Comparison of ENCODE assay signal across 13 mouse cellular contexts in the genomic region with DNA sequence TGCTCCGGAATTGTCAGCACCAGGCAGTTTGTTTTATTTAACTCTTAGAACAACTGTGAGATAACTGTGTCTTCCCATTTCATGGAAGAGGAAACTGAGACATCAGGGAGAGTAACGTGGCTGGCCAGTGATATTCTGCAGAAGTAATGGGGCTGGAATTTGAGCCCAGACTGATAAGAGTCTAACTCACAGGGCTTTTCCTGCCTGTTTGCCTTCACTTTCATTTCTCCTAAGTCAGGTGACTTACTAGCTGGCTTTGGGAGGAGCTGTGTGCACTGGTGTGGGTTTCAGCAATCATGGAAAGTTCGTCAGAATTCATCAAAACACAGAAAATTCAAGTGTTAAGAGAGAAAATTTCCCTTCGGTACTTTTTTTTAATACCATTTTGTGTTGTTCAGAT. TPM values are rescaled to one million over a fixed set of nuclear protein-coding genes. Genes with fewer than 3 reads are reported as not detected.
DNase-seq lines count a peak whose midpoint lies in the region; ATAC-seq and TF ChIP-seq lines count a peak whose summit lies in the region.
"Had no signal": no experiment of that assay in that cellular context is flagged by ENCODE, and none has a peak within 500 bp of the region (broad histone marks: within the 10 kb centered on the region; RNA-seq: fewer than 3 reads in every experiment).

No protein-coding gene starts in this region.

- 0 out of 2 replicates have a peak, but pooled peaks cover 4% of the 10 kb centered on the region for H3K4me1 ChIP-seq in heart, embryonic 12.5 days (replicated peaks)
- H3K4me1 ChIP-seq in CH12.LX (ENCODE audit: control insufficient read depth in 1 of 2, insufficient read depth in 2 of 2) = peaks cover 0 to 18% of the 10 kb centered on the region in 2 experiments; a peak in 2 of 4 replicates
- peaks cover 74% of the 10 kb centered on the region for H3K4me1 ChIP-seq in erythroblast, embryonic 14.5 days (ENCODE audit: control insufficient read depth)
- H3K4me1 ChIP-seq in liver, embryonic 15.5 days (replicated peaks) = peaks cover 55% of the 10 kb centered on the region
- H3K4me1 ChIP-seq: lung, embryonic 15.5 days had no signal

- in situ Hi-C loops in CH12.LX (cut with MboI; ENCODE audit: low pct_ligation_motif_present, low pct_unique_long_range_greater_than_20kb, low sequenced_read_pairs) = no loop called here

- WGBS in heart, embryonic 12.5 days = 48% methylated on average over 4 of the region's 4 CpGs
- WGBS in liver, embryonic 15.5 days (ENCODE audit: insufficient replicate concordance) = 34% methylated on average over 4 of the region's 4 CpGs

- H3K4me2 ChIP-seq in heart, embryonic 12.5 days = peak overlapping the region; percentile 98; the same call in 1 of the 2 replicates
- H3K4me2 ChIP-seq in CH12.LX (ENCODE audit: insufficient read depth, low read depth, poor library complexity, severe bottlenecking) = no peak overlapping the region
- H3K4me2 ChIP-seq in liver, embryonic 15.5 days = peak overlapping the region; percentile 89

- intact Hi-C loops in heart, postnatal 36 days (cut with DNase I) = no loop called here

- TF ChIP-seq EP300 in CH12.LX (IDR thresholded peaks at IDR 0.05; ENCODE audit: low read length) = no peak

- DNase-seq in heart, postnatal 36 days = no peak
- no peak for DNase-seq in CH12.LX (ENCODE audit: extremely low read depth)
- DNase-seq in left cerebral cortex, adult 11 months (ENCODE audit: low spot score) = no peak
- DNase-seq in embryo, embryonic 9.5 days (ENCODE audit: extremely low spot score) = no peak
- DNase-seq in urinary bladder, postnatal 4 days (ENCODE audit: low spot score in 2 of 2) = no peak
- DNase-seq: cerebellum, adult 2 months; layer of hippocampus, postnatal 36 days had no signal

- H3K27ac ChIP-seq in heart, embryonic 12.5 days (ENCODE audit: poor library complexity, severe bottlenecking) = no peak overlapping the region; the same call in 1 of the 2 replicates
- no peak overlapping the region for H3K27ac ChIP-seq in CH12.LX (ENCODE audit: insufficient read depth, low read depth)
- H3K27ac ChIP-seq in liver, embryonic 15.5 days (replicated peaks) = peak overlapping the region; percentile 99
- H3K27ac ChIP-seq: lung, embryonic 15.5 days had no signal

- dilution Hi-C loops in CH12.LX (cut with MboI; ENCODE audit: extremely low pct_ligation_motif_present, extremely low pct_unique_long_range_greater_than_20kb, low sequenced_read_pairs) = no loop called here

- TF ChIP-seq RAD21 in CH12.LX (IDR thresholded peaks at IDR 0.05; ENCODE audit: low read depth, low read length) = no peak

- TF ChIP-seq POLR2A in CH12.LX (IDR thresholded peaks at IDR 0.05; ENCODE audit: low read depth, low read length) = no peak

- TF ChIP-seq CTCF in CH12.LX (conservative IDR thresholded peaks at IDR 0.05 in 1 of 2, IDR thresholded peaks at IDR 0.05 in 1 of 2; ENCODE audit: low read depth in 2 of 2, low read length in 2 of 2) = no peak

- peaks cover 5% of the 10 kb centered on the region for H3K9me3 ChIP-seq in heart, embryonic 12.5 days (replicated peaks)
- peaks cover 4% of the 10 kb centered on the region for H3K9me3 ChIP-seq in CH12.LX (replicated peaks; ENCODE audit: low read length)
- H3K9me3 ChIP-seq in erythroblast, embryonic 14.5 days (ENCODE audit: control insufficient read depth, low read length) = peaks cover 18% of the 10 kb centered on the region
- peaks cover 5% of the 10 kb centered on the region; the same call in 1 of the 2 replicates for H3K9me3 ChIP-seq in liver, embryonic 15.5 days (replicated peaks)
- H3K9me3 ChIP-seq: kidney, embryonic 15.5 days; lung, embryonic 15.5 days had no signal

- peaks cover 23% of the 10 kb centered on the region for H3K36me3 ChIP-seq in heart, embryonic 12.5 days
- peaks cover 0 to 3% of the 10 kb centered on the region in 2 experiments for H3K36me3 ChIP-seq in CH12.LX (replicated peaks in 1 of 2; ENCODE audit: control insufficient read depth in 1 of 2, insufficient read depth in 1 of 2, low read length in 1 of 2)
- H3K36me3 ChIP-seq in erythroblast, embryonic 14.5 days (ENCODE audit: control insufficient read depth) = peaks cover 62% of the 10 kb centered on the region
- H3K36me3 ChIP-seq in liver, embryonic 15.5 days (replicated peaks) = peaks cover 48% of the 10 kb centered on the region
- H3K36me3 ChIP-seq: kidney, embryonic 15.5 days; lung, embryonic 15.5 days had no signal

- H3K4me3 ChIP-seq in heart, embryonic 12.5 days = peak overlapping the region; percentile 63
- no peak overlapping the region for H3K4me3 ChIP-seq in CH12.LX (replicated peaks in 1 of 3; ENCODE audit: low read depth in 2 of 3, low read length in 2 of 3, poor library complexity in 1 of 3)
- peak overlapping the region; percentile 86 for H3K4me3 ChIP-seq in erythroblast, embryonic 14.5 days (replicated peaks)
- peak overlapping the region; percentile 78 for H3K4me3 ChIP-seq in liver, embryonic 15.5 days (replicated peaks)

- H3K27me3 ChIP-seq in heart, embryonic 12.5 days (replicated peaks) = no peaks in the 10 kb centered on the region
- no peaks in the 10 kb centered on the region for H3K27me3 ChIP-seq in CH12.LX (replicated peaks)
- no peaks in the 10 kb centered on the region; the same call in 1 of the 2 replicates for H3K27me3 ChIP-seq in erythroblast, embryonic 14.5 days (ENCODE audit: control insufficient read depth)
- H3K27me3 ChIP-seq in liver, embryonic 15.5 days = no peaks in the 10 kb centered on the region
- H3K27me3 ChIP-seq: kidney, embryonic 15.5 days; lung, embryonic 15.5 days had no signal

- no peaks in the 10 kb centered on the region for H3K79me2 ChIP-seq in CH12.LX (replicated peaks; ENCODE audit: control insufficient read depth, extremely low read depth, insufficient read depth, poor library complexity, severe bottlenecking)

- ATAC-seq in heart, embryonic 12.5 days (ENCODE audit: insufficient number of reproducible peaks, low FRiP score) = no peak
- no peak; the same call in 1 of the 2 replicates for ATAC-seq in liver, embryonic 15.5 days (ENCODE audit: insufficient read depth)

- H3K9ac ChIP-seq in heart, embryonic 12.5 days = no peak overlapping the region
- no peak overlapping the region for H3K9ac ChIP-seq in CH12.LX (ENCODE audit: insufficient read depth, low read depth)
- H3K9ac ChIP-seq in liver, embryonic 15.5 days = peak overlapping the region; percentile 83

TF ChIP-seq in CH12.LX, 34 proteins besides CTCF, POLR2A, EP300 and RAD21:
- no peak for TF ChIP-seq SMC3 (IDR thresholded peaks at IDR 0.05; ENCODE audit: low read depth, low read length)
- TF ChIP-seq BHLHE40 (IDR thresholded peaks at IDR 0.05; ENCODE audit: low read depth, low read length) = 0 out of 2 replicates have a peak, but pooled peaks have one; percentile 9

RNA-seq across cellular contexts. Expression of a gene that starts 1.7 kb away (rescaled TPM):
- 90.0 and 95.3 TPM in 2 replicates for polyA plus RNA-seq in heart, embryonic 12.5 days (2016; fragmentation: Nextera tagmentation; extraction: Ambion mirVana)
- 10 to 100 TPM; 36.0 to 38.6 TPM for total RNA-seq in heart, postnatal 36 days (2021)
- 1.7 and 2.0 TPM in 2 replicates for total RNA-seq in CH12.LX (2012; rRNA removed)
- total RNA-seq in CH12.LX (2014; rRNA removed) = 7.3 and 8.5 TPM in 2 replicates
- 4.1 and 5.0 TPM in 2 replicates for polyA plus RNA-seq in CH12.LX (2012; ENCODE audit: insufficient read length, low read depth)
- 9.9 and 22.9 TPM in 2 replicates for polyA plus RNA-seq in erythroblast, embryonic 14.5 days (2012)
- polyA plus RNA-seq in liver, embryonic 15.5 days (2015; fragmentation: Nextera tagmentation; extraction: Ambion mirVana) = 533 and 556 TPM in 2 replicates

RNA-seq across cellular contexts. Expression of a gene that starts 22.1 kb away (rescaled TPM):
- polyA plus RNA-seq in heart, embryonic 12.5 days (2016; fragmentation: Nextera tagmentation; extraction: Ambion mirVana) = 0.17 and 0.43 TPM in 2 replicates
- total RNA-seq in heart, postnatal 36 days (2021) = not detected
- total RNA-seq in CH12.LX (2012; rRNA removed) (0.71 and 1.5 TPM in 2 replicates), CH12.LX (2014; rRNA removed) (0.26 TPM in 1 of 2 replicates, not detected in the other)
- polyA plus RNA-seq in CH12.LX (2012; ENCODE audit: insufficient read length, low read depth) = 0.13 and 0.14 TPM in 2 replicates
- polyA plus RNA-seq in erythroblast, embryonic 14.5 days (2012) = 0.08 and 0.09 TPM in 2 replicates
- 0.40 and 0.56 TPM in 2 replicates for polyA plus RNA-seq in liver, embryonic 15.5 days (2015; fragmentation: Nextera tagmentation; extraction: Ambion mirVana)
- total RNA-seq: layer of hippocampus, postnatal 36 days had no signal
- polyA plus RNA-seq: cerebellum, adult 2 months; frontal cortex, adult 2 months had no signal

RNA-seq across cellular contexts. Expression of a gene that starts 25.1 kb away (rescaled TPM):
- polyA plus RNA-seq in heart, embryonic 12.5 days (2016; fragmentation: Nextera tagmentation; extraction: Ambion mirVana) = 32.2 and 32.8 TPM in 2 replicates
- total RNA-seq in heart, postnatal 36 days (2021) = 10 to 100 TPM; 81.1 to 84.3 TPM
- total RNA-seq in CH12.LX (2012; rRNA removed) (not detected in 2 replicates), CH12.LX (2014; rRNA removed) (not detected in 2 replicates)
- not detected in 2 replicates for polyA plus RNA-seq in CH12.LX (2012; ENCODE audit: insufficient read length, low read depth)
- not detected in 2 replicates for polyA plus RNA-seq in erythroblast, embryonic 14.5 days (2012)
- polyA plus RNA-seq in liver, embryonic 15.5 days (2015; fragmentation: Nextera tagmentation; extraction: Ambion mirVana) = 84.2 and 102 TPM in 2 replicates

RNA-seq across cellular contexts. Expression of a gene that starts 26.5 kb away (rescaled TPM):
- 62.2 and 65.6 TPM in 2 replicates for polyA plus RNA-seq in heart, embryonic 12.5 days (2016; fragmentation: Nextera tagmentation; extraction: Ambion mirVana)
- total RNA-seq in heart, postnatal 36 days (2021) = 100 to 1,000 TPM; 105 to 106 TPM
- total RNA-seq in CH12.LX (2012; rRNA removed) (81.2 and 99.6 TPM in 2 replicates), CH12.LX (2014; rRNA removed) (107 and 115 TPM in 2 replicates)
- 77.7 and 86.0 TPM in 2 replicates for polyA plus RNA-seq in CH12.LX (2012; ENCODE audit: insufficient read length, low read depth)
- 0.90 and 0.99 TPM in 2 replicates for polyA plus RNA-seq in erythroblast, embryonic 14.5 days (2012)
- 33.3 and 37.0 TPM in 2 replicates for polyA plus RNA-seq in liver, embryonic 15.5 days (2015; fragmentation: Nextera tagmentation; extraction: Ambion mirVana)

RNA-seq across cellular contexts. Expression of a gene that starts 38.3 kb away (rescaled TPM):
- 21.8 and 23.0 TPM in 2 replicates for polyA plus RNA-seq in heart, embryonic 12.5 days (2016; fragmentation: Nextera tagmentation; extraction: Ambion mirVana)
- 1 to 10 TPM; 2.1 to 2.5 TPM for total RNA-seq in heart, postnatal 36 days (2021)
- total RNA-seq in CH12.LX (2012; rRNA removed) = 4.9 and 5.0 TPM in 2 replicates
- 0.19 TPM in 1 of 2 replicates, not detected in the other for total RNA-seq in CH12.LX (2014; rRNA removed)
- polyA plus RNA-seq in CH12.LX (2012; ENCODE audit: insufficient read length, low read depth) = 0.30 and 0.71 TPM in 2 replicates
- 20.3 and 29.2 TPM in 2 replicates for polyA plus RNA-seq in erythroblast, embryonic 14.5 days (2012)
- 190 and 203 TPM in 2 replicates for polyA plus RNA-seq in liver, embryonic 15.5 days (2015; fragmentation: Nextera tagmentation; extraction: Ambion mirVana)

Comparison
In these comparisons a context has a peak if more than half of its experiments do, and no peak if none do; other contexts are left out.
1. H3K4me3 ChIP-seq: peak in heart, embryonic 12.5 days (single experiment), erythroblast, embryonic 14.5 days (single experiment) and liver, embryonic 15.5 days (single experiment); none in CH12.LX (0 of 3).
2. RNA of a gene that starts 25.1 kb away (polyA plus RNA-seq): 84.2 to 102 TPM in liver, embryonic 15.5 days and 32.2 to 32.8 TPM in heart, embryonic 12.5 days; not detected in erythroblast, embryonic 14.5 days and not detected in CH12.LX; every median in the first group is over 10 times any median in the second.